ENCODE assay signal across 17 mouse cellular contexts in genomic region chr13:48979069-48979468, GRCm38 (mm10). TPM values are rescaled to one million over a fixed set of nuclear protein-coding genes. Genes with fewer than 3 reads are reported as not detected.
DNase-seq lines count a peak whose midpoint lies in the region; ATAC-seq lines count a peak whose summit lies in the region.
"Had no signal": no experiment of that assay in that cellular context is flagged by ENCODE, and none has a peak within 500 bp of the region (broad histone marks: within the 10 kb centered on the region; RNA-seq: fewer than 3 reads in every experiment).

No protein-coding gene starts in this region.

- H3K36me3 ChIP-seq in midbrain, embryonic 10.5 days: no peaks in the 10 kb centered on the region
- no peaks in the 10 kb centered on the region for H3K36me3 ChIP-seq in midbrain, embryonic 13.5 days
- no peaks in the 10 kb centered on the region for H3K36me3 ChIP-seq in stomach, embryonic 15.5 days
- H3K36me3 ChIP-seq: heart, embryonic 13.5 days; limb, embryonic 13.5 days had no signal

- no peaks in the 10 kb centered on the region for H3K4me1 ChIP-seq in midbrain, embryonic 10.5 days
- no peaks in the 10 kb centered on the region for H3K4me1 ChIP-seq in midbrain, embryonic 13.5 days (replicated peaks)
- H3K4me1 ChIP-seq in stomach, embryonic 15.5 days: 0 out of 2 replicates have a peak, but pooled peaks cover 2% of the 10 kb centered on the region
- H3K4me1 ChIP-seq: forebrain, embryonic 13.5 days had no signal

- DNase-seq in midbrain, embryonic 10.5 days (ENCODE audit: low spot score): peak; percentile 10
- DNase-seq in CD4-positive helper T cell, adult 2 months (ENCODE audit: low read depth, low spot score): peak; percentile 69
- peak; percentile 49 for DNase-seq in T-cell, adult 2 months (ENCODE audit: low spot score)
- DNase-seq in adrenal gland, adult (ENCODE audit: inconsistent age in 2 of 2, low spot score in 1 of 2): no peak
- DNase-seq in ovary, postnatal 10 days (ENCODE audit: low spot score): no peak
- DNase-seq: cerebellum, adult 9-11 months; kidney, adult 2 months; kidney, postnatal 25 days; retina, postnatal 1 day; thymus, postnatal 4 days had no signal

- no peaks in the 10 kb centered on the region for H3K27me3 ChIP-seq in midbrain, embryonic 10.5 days (ENCODE audit: low read depth, poor library complexity, severe bottlenecking)
- no peaks in the 10 kb centered on the region for H3K27me3 ChIP-seq in midbrain, embryonic 13.5 days
- no peaks in the 10 kb centered on the region for H3K27me3 ChIP-seq in stomach, embryonic 15.5 days (replicated peaks)
- H3K27me3 ChIP-seq: forebrain, embryonic 13.5 days; heart, embryonic 13.5 days; limb, embryonic 13.5 days had no signal

- ATAC-seq in midbrain, embryonic 13.5 days: no peak
- ATAC-seq in stomach, embryonic 15.5 days (ENCODE audit: insufficient read depth, low FRiP score, low read depth): 0 out of 2 replicates have a peak, but pooled peaks have one; percentile 31
- ATAC-seq: forebrain, embryonic 13.5 days; hindbrain, postnatal 0 days had no signal

- H3K9me3 ChIP-seq in midbrain, embryonic 10.5 days (replicated peaks): no peaks in the 10 kb centered on the region
- H3K9me3 ChIP-seq in midbrain, embryonic 13.5 days: no peaks in the 10 kb centered on the region
- H3K9me3 ChIP-seq in stomach, embryonic 15.5 days: no peaks in the 10 kb centered on the region
- H3K9me3 ChIP-seq: forebrain, embryonic 13.5 days; heart, embryonic 13.5 days; limb, embryonic 13.5 days had no signal

- 82% methylated on average over 6 of the region's 6 CpGs for WGBS in midbrain, embryonic 10.5 days
- WGBS in midbrain, embryonic 13.5 days: 89% methylated on average over 6 of the region's 6 CpGs
- 59% methylated on average over 6 of the region's 6 CpGs for WGBS in stomach, embryonic 15.5 days

- no peak overlapping the region for H3K4me2 ChIP-seq in midbrain, embryonic 13.5 days (replicated peaks)
- no peak overlapping the region for H3K4me2 ChIP-seq in stomach, embryonic 15.5 days
- H3K4me2 ChIP-seq: forebrain, embryonic 13.5 days; heart, embryonic 13.5 days; limb, embryonic 13.5 days had no signal

- no peak overlapping the region for H3K9ac ChIP-seq in midbrain, embryonic 13.5 days (replicated peaks)
- no peak overlapping the region for H3K9ac ChIP-seq in stomach, embryonic 15.5 days
- H3K9ac ChIP-seq: forebrain, embryonic 13.5 days; heart, embryonic 13.5 days; limb, embryonic 13.5 days; liver, embryonic 14.5 days had no signal

- H3K27ac ChIP-seq in midbrain, embryonic 10.5 days (replicated peaks): no peak overlapping the region
- H3K27ac ChIP-seq in midbrain, embryonic 13.5 days: no peak overlapping the region
- H3K27ac ChIP-seq in stomach, embryonic 15.5 days: no peak overlapping the region
- H3K27ac ChIP-seq: forebrain, embryonic 13.5 days; heart, embryonic 13.5 days; hindbrain, postnatal 0 days; limb, embryonic 13.5 days; liver, embryonic 14.5 days had no signal

- no peak overlapping the region for H3K4me3 ChIP-seq in midbrain, embryonic 10.5 days
- H3K4me3 ChIP-seq in midbrain, embryonic 13.5 days (replicated peaks): no peak overlapping the region
- H3K4me3 ChIP-seq in stomach, embryonic 15.5 days (replicated peaks): no peak overlapping the region
- H3K4me3 ChIP-seq: forebrain, embryonic 13.5 days; heart, embryonic 13.5 days; limb, embryonic 13.5 days had no signal

RNA-seq across cellular contexts. Expression of gene Fam120a, which starts 11.3 kb away (rescaled TPM):
- polyA plus RNA-seq in midbrain, embryonic 10.5 days (2016; fragmentation: Nextera tagmentation; extraction: Ambion mirVana): 13.7 and 14.0 TPM in 2 replicates
- polyA plus RNA-seq in midbrain, embryonic 13.5 days (2015; fragmentation: Nextera tagmentation; extraction: Ambion mirVana): 11.5 and 12.2 TPM in 2 replicates
- polyA plus RNA-seq in stomach, embryonic 15.5 days (2015; fragmentation: Nextera tagmentation; extraction: Ambion mirVana): 30.1 and 30.5 TPM in 2 replicates

Comparison
In these comparisons a context has a peak if more than half of its experiments do, and no peak if none do; other contexts are left out.
1. DNase-seq: peak in midbrain, embryonic 10.5 days (single experiment), CD4-positive helper T cell, adult 2 months (single experiment) and T-cell, adult 2 months (single experiment); none in adrenal gland, adult (0 of 2) and ovary, postnatal 10 days (single experiment).